Mouse (Mus musculus) bone marrow, adult 2 months (tissue): ENCODE data around the gene Myrip.

Experiments used
- CTCF ChIP-seq: fragments of 200-500 bp; IDR thresholded peaks from 2 replicates; pipeline ENCODE4 v1.5.1; 2011; ENCODE audit warnings: low read length, control low read depth; ENCODE audit not compliant: control insufficient read depth, insufficient read depth
- POLR2A ChIP-seq: fragments of 200-500 bp; IDR thresholded peaks from 2 replicates; pipeline ENCODE4 v1.6.1; 2011; ENCODE audit warnings: low read depth, mild to moderate bottlenecking, control low read depth, low read length, borderline replicate concordance; ENCODE audit not compliant: control insufficient read depth

DNA sequence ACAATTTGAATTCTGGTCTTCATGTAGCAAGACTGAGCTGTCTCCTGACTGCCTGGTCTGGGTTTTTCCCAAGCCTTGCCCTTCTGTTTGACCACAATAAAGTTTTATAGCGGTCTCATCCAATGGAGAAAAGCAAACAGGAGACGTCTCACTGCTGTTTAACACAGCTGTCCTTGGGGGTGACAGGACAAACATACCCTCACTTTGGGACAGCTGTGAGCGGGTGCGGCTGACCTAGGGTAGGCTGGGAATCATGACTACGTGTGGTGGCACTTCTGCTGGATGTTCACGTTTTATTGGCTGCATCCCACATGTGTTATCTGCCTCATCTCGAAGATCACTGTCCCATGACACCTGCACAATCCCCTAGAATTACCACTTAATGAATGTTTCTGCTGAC is 49.7 kb downstream of the Myrip start:
- TF ChIP-seq CTCF: no peak
- TF ChIP-seq POLR2A: no peak
